Mouse (Mus musculus) CH12.LX (cell line): ENCODE data around the gene Eif5b. TPM values are rescaled to one million over a fixed set of nuclear protein-coding genes. Genes with fewer than 3 reads are reported as not detected.
"Not testable (repeated sequence)": the region's sequence is repeated elsewhere in the genome, so short reads cannot be mapped to it uniquely, and the experiment has no call there.

ENCODE experiments used
- DNase-seq: peaks from one replicate; pipeline ENCODE4 v3.0.0-alpha.2; 2013; ENCODE audit errors: extremely low read depth
- H3K27ac ChIP-seq: 2 replicates; pipeline ENCODE4 v1.5.1; 2012; ENCODE audit warnings: low read depth, mild to moderate bottlenecking, control low read depth, moderate library complexity; ENCODE audit not compliant: insufficient read depth
- H3K27me3 ChIP-seq: replicated peaks from 2 replicates; pipeline ENCODE3; 2012; ENCODE audit warnings: inconsistent platforms
- H3K36me3 ChIP-seq, 2 experiments: replicated peaks in 1 of 2; 2 replicates each; pipeline versions ENCODE3 to v1.6.1; 2012; ENCODE audit warnings: inconsistent platforms in 1 of 2, low read length in 1 of 2, mild to moderate bottlenecking in 1 of 2, mixed read lengths in 1 of 2, moderate library complexity in 1 of 2; ENCODE audit not compliant: control insufficient read depth in 1 of 2, insufficient read depth in 1 of 2
- H3K4me1 ChIP-seq, 2 experiments: 2 replicates each; pipeline ENCODE4 v1.6.1; 2012; ENCODE audit warnings: inconsistent platforms in 1 of 2, moderate library complexity in 1 of 2; ENCODE audit not compliant: insufficient read depth in 2 of 2, control insufficient read depth in 1 of 2
- H3K4me2 ChIP-seq: 2 replicates; pipeline ENCODE4 v1.6.1; 2012; ENCODE audit warnings: low read depth, mild to moderate bottlenecking, control low read depth; ENCODE audit not compliant: poor library complexity, insufficient read depth, severe bottlenecking
- H3K4me3 ChIP-seq, 3 experiments: fragments of 150-350 bp in 1 of 3; sonication (generic) in 1 of 3; replicated peaks in 1 of 3; 2 replicates each; pipeline versions ENCODE3 to v1.5.1; 2011 to 2012; ENCODE audit warnings: low read depth in 2 of 3, low read length in 2 of 3, mild to moderate bottlenecking in 2 of 3, moderate library complexity in 2 of 3, control low read depth in 1 of 3, improper control_type of control experiment in 1 of 3, inconsistent platforms in 1 of 3, mixed read lengths in 1 of 3; ENCODE audit not compliant: poor library complexity in 1 of 3
- H3K79me2 ChIP-seq: replicated peaks from 2 replicates; pipeline ENCODE4 v1.6.1; 2012; ENCODE audit warnings: mild to moderate bottlenecking, moderate library complexity; ENCODE audit not compliant: control insufficient read depth, poor library complexity, insufficient read depth, severe bottlenecking; ENCODE audit errors: extremely low read depth
- H3K9ac ChIP-seq: 2 replicates; pipeline ENCODE4 v1.6.1; 2012; ENCODE audit warnings: low read depth, mild to moderate bottlenecking, control low read depth, moderate library complexity; ENCODE audit not compliant: insufficient read depth
- H3K9me3 ChIP-seq: replicated peaks from 2 replicates; pipeline ENCODE3; 2012; ENCODE audit warnings: low read length, inconsistent platforms, mixed read lengths
- BHLHE40 ChIP-seq: IDR thresholded peaks from 2 replicates; pipeline ENCODE4 v1.6.1; 2011; ENCODE audit warnings: mild to moderate bottlenecking, low read depth, low read length, improper control_type of control experiment
- CHD1 ChIP-seq: IDR thresholded peaks from 2 replicates; pipeline ENCODE4 v1.6.1; 2012; ENCODE audit warnings: low read depth, low read length, improper control_type of control experiment, inconsistent platforms
- GABPA ChIP-seq: IDR thresholded peaks from 2 replicates; pipeline ENCODE4 v1.6.1; 2012; ENCODE audit warnings: low read depth, low read length, improper control_type of control experiment, inconsistent platforms; ENCODE audit not compliant: insufficient replicate concordance
- HCFC1 ChIP-seq: IDR thresholded peaks from 2 replicates; pipeline ENCODE4 v1.6.1; 2012; ENCODE audit warnings: low read depth, mild to moderate bottlenecking, inconsistent platforms, low read length, improper control_type of control experiment
- JUN ChIP-seq: IDR thresholded peaks from 2 replicates; pipeline ENCODE4 v1.6.1; 2011; ENCODE audit warnings: low read depth, mild to moderate bottlenecking, low read length, improper control_type of control experiment, moderate library complexity; ENCODE audit not compliant: insufficient read depth
- KAT2A ChIP-seq: IDR thresholded peaks from 2 replicates; pipeline ENCODE4 v1.6.1; 2012; ENCODE audit warnings: low read length, improper control_type of control experiment, inconsistent platforms; ENCODE audit not compliant: insufficient replicate concordance
- MAZ ChIP-seq: IDR thresholded peaks from 2 replicates; pipeline ENCODE4 v1.6.1; 2012; ENCODE audit warnings: low read depth, mild to moderate bottlenecking, inconsistent platforms, low read length, improper control_type of control experiment, moderate library complexity
- USF1 ChIP-seq: IDR thresholded peaks from 2 replicates; pipeline ENCODE4 v1.6.1; 2014; ENCODE audit warnings: low read depth, mild to moderate bottlenecking, inconsistent platforms, low read length, improper control_type of control experiment
- USF2 ChIP-seq: conservative IDR thresholded peaks from 2 replicates; pipeline ENCODE4 v1.6.1; 2011; ENCODE audit warnings: low read depth, low read length, improper control_type of control experiment
- ZMIZ1 ChIP-seq: IDR thresholded peaks from 2 replicates; pipeline ENCODE4 v1.6.1; 2012; ENCODE audit warnings: low read depth, mild to moderate bottlenecking, inconsistent platforms, low read length, improper control_type of control experiment
- dilution Hi-C: fragments of 300-500 bp; cut with MboI; formaldehyde crosslinking; loops from 2 replicates; pipeline ENCODE4 v1.14.3; 2020; ENCODE audit warnings: low sequenced_read_pairs; ENCODE audit not compliant: extremely low pct_unique_long_range_greater_than_20kb, extremely low pct_ligation_motif_present
- in situ Hi-C: fragments of 300-500 bp; cut with MboI; formaldehyde crosslinking; loops from 3 replicates; pipeline ENCODE4 v1.14.3; 2019; ENCODE audit warnings: low sequenced_read_pairs, low pct_ligation_motif_present, low pct_unique_long_range_greater_than_20kb, mixed read lengths
- polyA plus RNA-seq: library from polyadenylated mRNA; unstranded; fragments of >175 nt; gene quantifications from 2 replicates; pipeline ENCODE4 v1.2.1, GENCODE M21; 2012; ENCODE audit warnings: low read depth; ENCODE audit not compliant: insufficient read length
- total RNA-seq, 2 experiments: library from RNA; depleted of rRNA; stranded (reverse); fragments of 300-350 nt in 1 of 2; fragments of >200 nt in 1 of 2; gene quantifications; 2 replicates each; pipeline ENCODE4 v1.2.3; 2012 to 2014

The Eif5b gene
- total and polyA plus RNA-seq, 3 experiments: 22.2 to 101 (median 29.8) TPM

GRCm38 (mm10) chr1:37971520-37971919 is 26.3 kb upstream of the Eif5b start:
- Histone ChIP-seq H3K36me3 (no peaks in the 10 kb centered on the region), H3K27ac (no peak overlapping the region), H3K9ac (no peak overlapping the region), H3K4me1 (no peaks in the 10 kb centered on the region), H3K9me3 (no peaks in the 10 kb centered on the region), H3K79me2 (no peaks in the 10 kb centered on the region), H3K27me3 (peaks cover 4% of the 10 kb centered on the region), H3K4me3 (no peak overlapping the region), H3K4me2 (no peak overlapping the region)
- in situ Hi-C loops: no loop called here
- dilution Hi-C loops: no loop called here
- DNase-seq: no peak
- TF ChIP-seq USF2 (no peak), BHLHE40 (no peak), JUN (no peak), CHD1 (no peak), MAZ (no peak), USF1 (no peak), GABPA (no peak), KAT2A (no peak)

- DNase-seq, dilution Hi-C loops, H3K27ac ChIP-seq, H3K27me3 ChIP-seq, H3K9me3 ChIP-seq, H3K4me3 ChIP-seq, H3K4me1 ChIP-seq, in situ Hi-C loops, H3K79me2 ChIP-seq, H3K9ac ChIP-seq, H3K4me2 ChIP-seq, H3K36me3 ChIP-seq: not testable (repeated sequence)
Measured at GRCm38 (mm10) chr1:37976666-37977065, 21.1 kb upstream of the Eif5b start.

- Histone ChIP-seq H3K36me3 (no peaks in the 10 kb centered on the region), H3K27me3 (no peaks in the 10 kb centered on the region), H3K27ac (no peak overlapping the region), H3K4me2 (no peak overlapping the region), H3K79me2 (no peaks in the 10 kb centered on the region), H3K4me1 (no peaks in the 10 kb centered on the region), H3K4me3 (no peak overlapping the region), H3K9ac (no peak overlapping the region), H3K9me3 (no peaks in the 10 kb centered on the region)
- no peak for TF ChIP-seq ZMIZ1
- no peak for TF ChIP-seq HCFC1
- DNase-seq: no peak
- in situ Hi-C loops: no loop called here
- dilution Hi-C loops: no loop called here
Measured at GRCm38 (mm10) chr1:37977303-37977702, 20.5 kb upstream of the Eif5b start.
